Mouse (Mus musculus) brown adipose tissue, adult 24 weeks (tissue): ENCODE measurements at regions not wholly inside any gene's neighbourhood (a gene's known extent, or its start where the extent isn't known, plus 50 kb on each side); places are given as distances from the start of the nearest gene placed in this dataset.
A peak's percentile ranks its signal among the peaks of the same experiment; 100 is the strongest.

Experiments
- H3K27ac ChIP-seq: fragments of 200-500 bp; replicated peaks from 2 replicates; pipeline ENCODE4 v1.5.1; 2012; ENCODE audit warnings: low read depth, mild to moderate bottlenecking, low read length
- H3K4me1 ChIP-seq: fragments of 200-500 bp; 2 replicates; pipeline ENCODE4 v1.6.1; 2012; ENCODE audit warnings: low read length, mixed read lengths; ENCODE audit not compliant: control insufficient read depth, insufficient read depth, insufficient read length
- H3K4me3 ChIP-seq: fragments of 200-500 bp; 2 replicates; pipeline ENCODE4 v1.5.1; 2012; ENCODE audit warnings: low read depth, mild to moderate bottlenecking, low read length, moderate library complexity; ENCODE audit not compliant: insufficient read depth

- Histone ChIP-seq H3K4me1 (peaks cover 6% of the 10 kb centered on the region; the same call in 1 of the 2 replicates), H3K27ac (no peak overlapping the region), H3K4me3 (no peak overlapping the region)
Observed at GRCm38 (mm10) chr1:154104006-154104600, 96.9 kb upstream of the Zfp648 start.

- Histone ChIP-seq H3K27ac (no peak overlapping the region), H3K4me1 (peaks cover 6% of the 10 kb centered on the region; the same call in 1 of the 2 replicates), H3K4me3 (no peak overlapping the region)
Observed at GRCm38 (mm10) chr1:154104779-154105178, 96.2 kb upstream of the Zfp648 start.

- H3K4me1 ChIP-seq: peaks cover under 1% of the 10 kb centered on the region; the same call in 1 of the 2 replicates
- H3K27ac ChIP-seq: no peak overlapping the region
- no peak overlapping the region for H3K4me3 ChIP-seq
Observed at GRCm38 (mm10) chr1:154112500-154112899, 88.5 kb upstream of the Zfp648 start.

- Histone ChIP-seq H3K27ac (no peak overlapping the region), H3K4me1 (peaks cover 4% of the 10 kb centered on the region; the same call in 1 of the 2 replicates), H3K4me3 (no peak overlapping the region)
Observed at GRCm38 (mm10) chr1:154113291-154114050, 87.5 kb upstream of the Zfp648 start.

GRCm38 (mm10) chr1:154116188-154116710 lies 84.7 kb upstream of the Zfp648 start:
- H3K4me3 ChIP-seq: no peak overlapping the region
- peaks cover 8% of the 10 kb centered on the region; the same call in 1 of the 2 replicates for H3K4me1 ChIP-seq
- H3K27ac ChIP-seq: no peak overlapping the region

- no peak overlapping the region for H3K4me3 ChIP-seq
- peak overlapping the region; percentile 14; the same call in 1 of the 2 replicates for H3K27ac ChIP-seq
- H3K4me1 ChIP-seq: peaks cover 8% of the 10 kb centered on the region; the same call in 1 of the 2 replicates
Observed at GRCm38 (mm10) chr1:154117346-154117687, 83.7 kb upstream of the Zfp648 start.

GRCm38 (mm10) chr1:154117688-154118373 lies 83.2 kb upstream of the Zfp648 start:
- H3K4me3 ChIP-seq: no peak overlapping the region
- H3K4me1 ChIP-seq: peaks cover 8% of the 10 kb centered on the region; the same call in 1 of the 2 replicates
- peak overlapping the region; percentile 55 for H3K27ac ChIP-seq

GRCm38 (mm10) chr1:154118374-154119004 lies 82.5 kb upstream of the Zfp648 start:
- peaks cover 8% of the 10 kb centered on the region; the same call in 1 of the 2 replicates for H3K4me1 ChIP-seq
- no peak overlapping the region for H3K4me3 ChIP-seq
- peak overlapping the region; percentile 55 for H3K27ac ChIP-seq

GRCm38 (mm10) chr1:154119611-154120010 lies 81.4 kb upstream of the Zfp648 start:
- Histone ChIP-seq H3K27ac (no peak overlapping the region), H3K4me1 (peaks cover 8% of the 10 kb centered on the region; the same call in 1 of the 2 replicates), H3K4me3 (no peak overlapping the region)

GRCm38 (mm10) chr1:154120693-154121092 lies 80.3 kb upstream of the Zfp648 start:
- Histone ChIP-seq H3K4me3 (no peak overlapping the region), H3K4me1 (peaks cover 8% of the 10 kb centered on the region; the same call in 1 of the 2 replicates), H3K27ac (no peak overlapping the region)

- Histone ChIP-seq H3K27ac (no peak overlapping the region), H3K4me1 (0 out of 2 replicates have a peak, but pooled peaks cover 4% of the 10 kb centered on the region), H3K4me3 (no peak overlapping the region)
Observed at GRCm38 (mm10) chr1:154124981-154125380, 76.0 kb upstream of the Zfp648 start.

GRCm38 (mm10) chr1:154126487-154126886 lies 74.5 kb upstream of the Zfp648 start:
- H3K27ac ChIP-seq: no peak overlapping the region
- no peaks in the 10 kb centered on the region for H3K4me1 ChIP-seq
- no peak overlapping the region for H3K4me3 ChIP-seq

- Histone ChIP-seq H3K27ac (no peak overlapping the region), H3K4me1 (no peaks in the 10 kb centered on the region), H3K4me3 (no peak overlapping the region)
Observed at GRCm38 (mm10) chr1:154139488-154139887, 61.5 kb upstream of the Zfp648 start.

- H3K4me1 ChIP-seq: no peaks in the 10 kb centered on the region
- H3K27ac ChIP-seq: no peak overlapping the region
- H3K4me3 ChIP-seq: no peak overlapping the region
Observed at GRCm38 (mm10) chr1:154143691-154144090, 57.3 kb upstream of the Zfp648 start.
